17 mouse cellular contexts compared by ENCODE assay signal in genomic region chr10:54201727-54202126, GRCm38 (mm10).
"Had no signal": no experiment of that assay in that cellular context is flagged by ENCODE, and none has a peak within 500 bp of the region (broad histone marks: within the 10 kb centered on the region; RNA-seq: fewer than 3 reads in every experiment).

No protein-coding gene starts in this region.

- DNase-seq: lung, adult 2 months; lung, postnatal 14 days; lung, postnatal 36 days; right cerebral cortex, postnatal 14 days; thymus, adult 2 months; thymus, postnatal 25 days; thymus, postnatal 4 days had no signal

- H3K9ac ChIP-seq: lung, embryonic 15.5 days; midbrain, embryonic 13.5 days; midbrain, embryonic 15.5 days; neural tube, embryonic 12.5 days; stomach, embryonic 15.5 days had no signal

- H3K27ac ChIP-seq: lung, embryonic 15.5 days; macrophage; midbrain, embryonic 13.5 days; midbrain, embryonic 15.5 days; neural tube, embryonic 12.5 days; stomach, embryonic 15.5 days; stomach, postnatal 0 days had no signal

- ATAC-seq: lung, postnatal 0 days; midbrain, embryonic 13.5 days; midbrain, embryonic 15.5 days had no signal

- H3K27me3 ChIP-seq: lung, embryonic 15.5 days; megakaryocyte, embryonic 14.5 days; midbrain, embryonic 13.5 days; midbrain, embryonic 15.5 days; neural tube, embryonic 12.5 days; stomach, embryonic 15.5 days had no signal

- H3K36me3 ChIP-seq: lung, embryonic 15.5 days; midbrain, embryonic 13.5 days; midbrain, embryonic 15.5 days; neural tube, embryonic 12.5 days; stomach, embryonic 15.5 days had no signal

- H3K4me1 ChIP-seq: lung, embryonic 15.5 days; megakaryocyte, embryonic 14.5 days; midbrain, embryonic 13.5 days; midbrain, embryonic 15.5 days; neural tube, embryonic 12.5 days; stomach, embryonic 15.5 days had no signal

- H3K4me3 ChIP-seq: lung, embryonic 15.5 days; megakaryocyte, embryonic 14.5 days; midbrain, embryonic 13.5 days; midbrain, embryonic 15.5 days; neural tube, embryonic 12.5 days; stomach, embryonic 15.5 days had no signal

- H3K9me3 ChIP-seq: lung, embryonic 15.5 days; midbrain, embryonic 13.5 days; midbrain, embryonic 15.5 days; neural tube, embryonic 12.5 days; stomach, embryonic 15.5 days had no signal

- H3K4me2 ChIP-seq: lung, embryonic 15.5 days; midbrain, embryonic 11.5 days; midbrain, embryonic 13.5 days; midbrain, embryonic 15.5 days; neural tube, embryonic 12.5 days; stomach, embryonic 15.5 days had no signal
